Mouse (Mus musculus) myocyte (in vitro differentiated cells): ENCODE measurements around the gene Gm49342. TPM values are rescaled to one million over a fixed set of nuclear protein-coding genes. Genes with fewer than 3 reads are reported as not detected.
A peak's percentile ranks its signal among the peaks of the same experiment; 100 is the strongest.

ENCODE experiments used
- H3K27me3 ChIP-seq: one replicate; pipeline ENCODE4 v1.6.1; 2011; ENCODE audit not compliant: control insufficient read depth, insufficient read depth, insufficient read length
- H3K36me3 ChIP-seq: one replicate; pipeline ENCODE4 v1.6.1; 2011; ENCODE audit not compliant: control insufficient read depth, insufficient read depth
- H3K4me2 ChIP-seq: one replicate; pipeline ENCODE4 v1.6.1; 2011; ENCODE audit warnings: low read depth, control low read depth
- H3K4me3 ChIP-seq: one replicate; pipeline ENCODE4 v1.5.1; 2011; ENCODE audit warnings: mild to moderate bottlenecking, control low read depth, moderate library complexity
- H3K79me2 ChIP-seq: one replicate; pipeline ENCODE4 v1.6.1; 2011; ENCODE audit not compliant: control insufficient read depth, insufficient read depth
- H3ac ChIP-seq: one replicate; pipeline ENCODE4 v1.6.1; 2011; ENCODE audit not compliant: control insufficient read depth, insufficient read length
- CEBPB ChIP-seq: IDR thresholded peaks from 2 replicates; pipeline ENCODE4 v1.6.1; 2011; ENCODE audit warnings: mild to moderate bottlenecking, moderate library complexity; ENCODE audit not compliant: poor library complexity, insufficient read depth, severe bottlenecking
- E2F4 ChIP-seq: IDR thresholded peaks from one replicate; pipeline ENCODE4 v1.6.1; 2011; ENCODE audit warnings: mild to moderate bottlenecking, control low read depth, moderate library complexity; ENCODE audit not compliant: insufficient read depth
- MAX ChIP-seq: IDR thresholded peaks from one replicate; pipeline ENCODE4 v1.6.1; 2011; ENCODE audit warnings: low read depth, mild to moderate bottlenecking, control low read depth
- MYOD1 ChIP-seq, 3 experiments: IDR thresholded peaks; one replicate each; pipeline ENCODE4 v1.6.1; 2011; ENCODE audit warnings: control low read depth in 2 of 3, low read depth in 2 of 3, mild to moderate bottlenecking in 2 of 3, moderate library complexity in 1 of 3; ENCODE audit not compliant: insufficient read length in 2 of 3, control insufficient read depth in 1 of 3
- MYOG ChIP-seq, 3 experiments: IDR thresholded peaks; one replicate each; pipeline ENCODE4 v1.6.1; 2011; ENCODE audit warnings: control low read depth in 2 of 3, low read depth in 2 of 3, mild to moderate bottlenecking in 2 of 3; ENCODE audit not compliant: insufficient read length in 2 of 3, control insufficient read depth in 1 of 3, insufficient read depth in 1 of 3
- POLR2A ChIP-seq: IDR thresholded peaks from one replicate; pipeline ENCODE4 v1.6.1; 2011; ENCODE audit warnings: low read depth, mild to moderate bottlenecking, control low read depth, moderate library complexity; ENCODE audit not compliant: insufficient read length
- POLR2AphosphoS2 ChIP-seq: IDR thresholded peaks from one replicate; pipeline ENCODE4 v1.6.1; 2011; ENCODE audit warnings: low read depth, control low read depth; ENCODE audit not compliant: insufficient read length
- REST ChIP-seq: IDR thresholded peaks from one replicate; pipeline ENCODE4 v1.6.1; 2011; ENCODE audit warnings: mild to moderate bottlenecking, control low read depth, moderate library complexity; ENCODE audit not compliant: insufficient read depth, insufficient read length
- SRF ChIP-seq: IDR thresholded peaks from one replicate; pipeline ENCODE4 v1.6.1; 2011; ENCODE audit warnings: low read depth; ENCODE audit not compliant: control insufficient read depth, insufficient read length
- TCF12 ChIP-seq: IDR thresholded peaks from one replicate; pipeline ENCODE4 v1.6.1; 2011; ENCODE audit warnings: mild to moderate bottlenecking, control low read depth; ENCODE audit not compliant: poor library complexity, insufficient read depth, severe bottlenecking
- TCF3 ChIP-seq: IDR thresholded peaks from one replicate; pipeline ENCODE4 v1.6.1; 2011; ENCODE audit warnings: low read depth, control low read depth; ENCODE audit not compliant: insufficient read length
- USF1 ChIP-seq: IDR thresholded peaks from one replicate; pipeline ENCODE4 v1.6.1; 2011; ENCODE audit warnings: low read depth, mild to moderate bottlenecking, control low read depth, moderate library complexity
- polyA plus RNA-seq: library from polyadenylated mRNA; unstranded; fragments of >200 nt; fragmentation: generic; extraction: Trizol; gene quantifications from one replicate; pipeline ENCODE4 v1.2.1, GENCODE M21; 2012; ENCODE audit warnings: missing spikeins

Gm49342 gene
- polyA plus RNA-seq = 11.9 TPM

GRCm38 (mm10) chr14:50943932-50944667 is at the start of gene Gm49342:
Gm49342 (plus strand) TSS chr14:50944517.
- H3K36me3 ChIP-seq = no peaks in the 10 kb centered on the region
- TF ChIP-seq MAX (no peak), E2F4 (no peak), POLR2A (peak; percentile 96), POLR2AphosphoS2 (peak; percentile 93), CEBPB (peak; percentile 84), SRF (no peak), USF1 (no peak), TCF12 (no peak), TCF3 (no peak), MYOG (IDR thresholded peaks at IDR 0.05; ENCODE audit: control insufficient read depth in 1 of 3, insufficient read depth in 1 of 3, insufficient read length in 2 of 3, low read depth in 2 of 3) (no peak), MYOD1 (IDR thresholded peaks at IDR 0.05; ENCODE audit: control insufficient read depth in 1 of 3, insufficient read length in 2 of 3, low read depth in 2 of 3) (no peak), REST (no peak)
- no peak within 1 kb of the TSS for H3ac ChIP-seq
- H3K4me3 ChIP-seq = peak within 1 kb of the TSS; percentile 40
- no peaks in the 10 kb centered on the region for H3K27me3 ChIP-seq
- H3K79me2 ChIP-seq = no peaks in the 10 kb centered on the region
- H3K4me2 ChIP-seq = peak within 1 kb of the TSS; percentile 77

GRCm38 (mm10) chr14:50895407-50895806 is 48.9 kb upstream of the Gm49342 start:
- Histone ChIP-seq H3K27me3 (no peaks in the 10 kb centered on the region), H3K4me3 (peak overlapping the region; percentile 42), H3K4me2 (peak overlapping the region; percentile 90), H3K36me3 (no peaks in the 10 kb centered on the region), H3ac (no peak overlapping the region), H3K79me2 (no peaks in the 10 kb centered on the region)
- TF ChIP-seq MYOG (IDR thresholded peaks at IDR 0.05; ENCODE audit: control insufficient read depth in 1 of 3, insufficient read depth in 1 of 3, insufficient read length in 2 of 3, low read depth in 2 of 3) (no peak), TCF3 (no peak), POLR2AphosphoS2 (no peak), TCF12 (no peak), CEBPB (no peak), SRF (no peak), USF1 (no peak), MYOD1 (IDR thresholded peaks at IDR 0.05; ENCODE audit: control insufficient read depth in 1 of 3, insufficient read length in 2 of 3, low read depth in 2 of 3) (no peak), REST (no peak), POLR2A (no peak), E2F4 (no peak), MAX (no peak)

GRCm38 (mm10) chr14:50895985-50896746 is 48.2 kb upstream of the Gm49342 start:
- Histone ChIP-seq H3K27me3 (no peaks in the 10 kb centered on the region), H3K79me2 (no peaks in the 10 kb centered on the region), H3K4me3 (peak overlapping the region; percentile 42), H3ac (peak overlapping the region; percentile 65), H3K4me2 (peak overlapping the region; percentile 90), H3K36me3 (no peaks in the 10 kb centered on the region)
- TF ChIP-seq MYOD1 (IDR thresholded peaks at IDR 0.05; ENCODE audit: control insufficient read depth in 1 of 3, insufficient read length in 2 of 3, low read depth in 2 of 3) (no peak), REST (no peak), SRF (no peak), TCF3 (no peak), CEBPB (peak; percentile 100), USF1 (no peak), POLR2AphosphoS2 (peak; percentile 66), POLR2A (peak; percentile 64), E2F4 (no peak), TCF12 (no peak), MYOG (IDR thresholded peaks at IDR 0.05; ENCODE audit: control insufficient read depth in 1 of 3, insufficient read depth in 1 of 3, insufficient read length in 2 of 3, low read depth in 2 of 3) (no peak), MAX (no peak)

GRCm38 (mm10) chr14:50896747-50897373 is 47.5 kb upstream of the Gm49342 start:
- H3K79me2 ChIP-seq = no peaks in the 10 kb centered on the region
- no peaks in the 10 kb centered on the region for H3K36me3 ChIP-seq
- H3K4me3 ChIP-seq = peak overlapping the region; percentile 42
- no peaks in the 10 kb centered on the region for H3K27me3 ChIP-seq
- peak overlapping the region; percentile 65 for H3ac ChIP-seq
- peak overlapping the region; percentile 90 for H3K4me2 ChIP-seq
- no peak for TF ChIP-seq POLR2A
- TF ChIP-seq E2F4 = no peak
